Mouse (Mus musculus): ENCODE results near the gene Fam171a1. TPM values are rescaled to one million over a fixed set of nuclear protein-coding genes. Genes with fewer than 3 reads are reported as not detected.

Fam171a1 gene
- polyA plus RNA-seq, 1 experiment from 2014 or later = 62.0 TPM

DNA sequence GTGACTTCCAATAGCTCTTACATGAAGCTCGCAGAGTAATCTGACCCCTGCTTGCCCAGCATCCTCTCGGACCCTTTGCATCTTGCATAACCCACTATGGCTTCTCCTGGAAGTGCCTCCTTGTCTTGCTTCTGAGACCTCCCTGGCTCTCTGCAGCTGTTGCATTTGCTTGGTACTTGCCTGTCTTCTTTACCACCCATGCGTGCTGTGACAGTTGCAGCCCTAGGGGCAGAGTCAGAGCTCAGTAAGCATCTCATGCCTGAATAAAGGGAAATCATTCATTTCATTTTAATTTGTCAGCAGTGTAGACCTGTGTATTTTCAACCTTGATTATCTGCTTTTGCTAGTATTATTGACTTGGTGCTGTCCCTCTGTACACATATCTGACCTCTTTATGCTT, 62.7 kb downstream of the Fam171a1 start:
- H3K4me1 ChIP-seq (ENCODE audit: insufficient read depth, low read length) = peaks cover 16% of the 10 kb centered on the region; the same call in 1 of the 2 replicates
- 77% methylated on average over 3 of the region's 3 CpGs for WGBS
- H3K27me3 ChIP-seq (ENCODE audit: insufficient read depth, low read length) = no peaks in the 10 kb centered on the region
- peaks cover 7% of the 10 kb centered on the region for H3K36me3 ChIP-seq (ENCODE audit: insufficient read depth, low read length)
- H3K4me3 ChIP-seq (ENCODE audit: low read length) = no peak overlapping the region
- no peak for ATAC-seq (ENCODE audit: low FRiP score, low TSS enrichment)
- H3K4me2 ChIP-seq (replicated peaks; ENCODE audit: low read depth, low read length) = no peak overlapping the region
- no peaks in the 10 kb centered on the region for H3K9me3 ChIP-seq (ENCODE audit: low read length)
- H3K9ac ChIP-seq (replicated peaks; ENCODE audit: low read length) = 0 out of 2 replicates have a peak overlapping the region, but pooled peaks have one; percentile 16
- no peak overlapping the region for H3K27ac ChIP-seq (ENCODE audit: low read length)

DNA sequence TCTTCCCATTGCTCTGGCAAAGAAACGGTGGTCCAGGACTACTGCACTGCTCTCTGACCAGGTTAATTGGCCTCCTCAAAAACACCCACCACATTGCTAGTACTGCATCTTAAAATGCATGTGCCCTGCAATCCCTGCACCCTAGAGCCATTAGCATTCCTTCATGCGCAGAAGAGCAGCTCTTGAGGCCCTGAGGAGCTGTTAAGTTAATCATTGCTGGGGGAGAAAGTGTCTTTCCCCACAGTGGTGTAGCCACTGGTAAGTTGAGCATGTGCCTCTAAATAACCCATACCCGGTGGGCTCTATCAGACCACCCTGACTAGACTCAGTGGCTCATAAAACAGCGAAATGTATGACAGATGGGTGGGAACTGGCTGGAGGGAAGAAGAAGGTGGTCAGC, 66.5 kb downstream of the Fam171a1 start:
- Histone ChIP-seq H3K36me3 (ENCODE audit: insufficient read depth, low read length) (peaks cover 9% of the 10 kb centered on the region), H3K9me3 (ENCODE audit: low read length) (no peaks in the 10 kb centered on the region), H3K4me3 (ENCODE audit: low read length) (no peak overlapping the region), H3K27ac (ENCODE audit: low read length) (peak overlapping the region; percentile 46), H3K4me2 (replicated peaks; ENCODE audit: low read depth, low read length) (no peak overlapping the region), H3K4me1 (ENCODE audit: insufficient read depth, low read length) (peaks cover 4% of the 10 kb centered on the region; the same call in 1 of the 2 replicates), H3K27me3 (ENCODE audit: insufficient read depth, low read length) (no peaks in the 10 kb centered on the region), H3K9ac (replicated peaks; ENCODE audit: low read length) (no peak overlapping the region)
- 60% methylated on average over 4 of the region's 4 CpGs for WGBS
- peak; percentile 64 for ATAC-seq (ENCODE audit: low FRiP score, low TSS enrichment)

DNA sequence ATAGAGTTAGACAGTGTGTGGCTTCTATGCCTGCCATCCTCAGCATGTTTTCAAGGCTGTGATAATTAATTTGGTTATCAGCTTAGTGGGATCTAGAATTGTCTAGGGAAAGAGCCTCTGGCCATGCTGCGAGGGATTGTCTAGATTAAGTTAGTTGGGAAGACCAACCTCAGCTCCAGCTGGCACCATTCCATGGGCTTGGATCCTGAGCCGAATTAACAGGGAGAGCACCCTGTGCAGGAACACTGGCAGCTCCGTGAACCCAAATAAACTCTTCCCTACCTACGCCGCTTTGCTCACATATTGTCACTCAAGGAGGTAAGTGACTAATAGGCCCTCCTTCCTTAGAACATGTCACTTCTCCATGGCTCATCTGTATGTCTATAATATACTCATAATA, 69.6 kb downstream of the Fam171a1 start:
- no peak overlapping the region for H3K4me2 ChIP-seq (replicated peaks; ENCODE audit: low read depth, low read length)
- H3K36me3 ChIP-seq (ENCODE audit: insufficient read depth, low read length) = peaks cover 23% of the 10 kb centered on the region
- ATAC-seq (ENCODE audit: low FRiP score, low TSS enrichment) = no peak
- H3K27ac ChIP-seq (ENCODE audit: low read length) = no peak overlapping the region
- H3K9ac ChIP-seq (replicated peaks; ENCODE audit: low read length) = no peak overlapping the region
- 91% methylated on average over 5 of the region's 5 CpGs for WGBS
- no peak overlapping the region for H3K4me3 ChIP-seq (ENCODE audit: low read length)
- H3K9me3 ChIP-seq (ENCODE audit: low read length) = no peaks in the 10 kb centered on the region
- H3K4me1 ChIP-seq (ENCODE audit: insufficient read depth, low read length) = peaks cover 4% of the 10 kb centered on the region; the same call in 1 of the 2 replicates
- H3K27me3 ChIP-seq (ENCODE audit: insufficient read depth, low read length) = no peaks in the 10 kb centered on the region

DNA sequence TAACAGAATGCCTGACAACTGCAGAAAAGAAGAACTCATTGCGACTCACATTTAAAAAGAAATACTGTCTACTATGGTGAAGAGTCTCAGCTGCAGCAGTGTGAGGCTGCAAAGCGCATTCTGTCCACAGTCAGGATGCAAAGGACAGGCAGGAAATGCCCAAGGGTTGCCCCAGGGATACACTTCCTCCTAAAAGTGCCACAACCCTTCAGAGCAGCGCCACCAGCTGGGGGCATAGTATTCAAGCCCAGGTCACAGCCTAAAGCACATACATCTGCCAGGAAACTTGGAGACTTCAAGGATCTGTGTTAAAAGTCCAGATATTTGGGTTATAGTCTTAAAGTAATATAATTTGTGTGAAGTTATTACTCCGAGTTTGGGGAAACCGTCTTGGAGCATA, 71.3 kb downstream of the Fam171a1 start:
- no peak for ATAC-seq (ENCODE audit: low FRiP score, low TSS enrichment)
- Histone ChIP-seq H3K9ac (replicated peaks; ENCODE audit: low read length) (no peak overlapping the region), H3K27ac (ENCODE audit: low read length) (no peak overlapping the region), H3K4me1 (ENCODE audit: insufficient read depth, low read length) (peaks cover 1% of the 10 kb centered on the region; the same call in 1 of the 2 replicates), H3K9me3 (ENCODE audit: low read length) (no peaks in the 10 kb centered on the region), H3K36me3 (ENCODE audit: insufficient read depth, low read length) (peaks cover 21% of the 10 kb centered on the region), H3K27me3 (ENCODE audit: insufficient read depth, low read length) (no peaks in the 10 kb centered on the region), H3K4me2 (replicated peaks; ENCODE audit: low read depth, low read length) (no peak overlapping the region), H3K4me3 (ENCODE audit: low read length) (no peak overlapping the region)
- 73% methylated on average over 5 of the region's 5 CpGs for WGBS

DNA sequence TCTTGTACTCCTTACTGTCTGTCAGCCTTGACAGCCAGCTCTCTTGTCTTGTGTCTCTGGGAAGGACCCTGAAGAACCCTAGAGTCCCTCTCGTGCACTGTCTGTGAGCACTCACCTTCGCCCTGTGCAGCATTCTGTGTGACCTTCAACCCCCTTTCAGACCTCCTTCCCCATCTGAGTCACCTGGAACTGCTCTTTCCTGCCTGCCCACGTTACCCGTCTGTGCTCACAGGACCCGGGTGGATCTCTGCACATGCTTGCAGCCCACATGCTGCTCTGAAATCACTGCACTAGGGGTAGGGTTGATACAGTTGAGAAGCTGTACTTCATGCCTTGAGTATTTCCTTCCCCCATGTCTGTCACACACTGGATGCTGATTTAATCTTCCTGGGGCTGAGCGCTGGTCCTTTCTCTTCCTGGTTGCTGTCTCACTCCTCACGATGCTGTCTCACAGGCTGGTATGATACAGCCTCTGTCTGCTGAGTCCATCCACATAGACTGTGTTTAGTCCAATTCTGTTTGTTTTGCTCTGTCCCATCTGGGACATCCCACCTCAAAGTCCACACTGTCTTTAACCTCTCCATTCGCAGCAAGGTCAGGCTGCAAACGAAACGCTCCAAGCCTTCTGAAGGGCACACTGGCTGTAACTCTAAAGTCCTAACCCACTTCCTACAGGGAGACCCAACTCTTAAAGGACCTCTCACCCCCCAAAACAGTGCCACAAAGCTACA, 74.9 kb downstream of the Fam171a1 start:
- ATAC-seq (ENCODE audit: low FRiP score, low TSS enrichment) = peak; percentile 35; the same call in 1 of the 2 replicates

DNA sequence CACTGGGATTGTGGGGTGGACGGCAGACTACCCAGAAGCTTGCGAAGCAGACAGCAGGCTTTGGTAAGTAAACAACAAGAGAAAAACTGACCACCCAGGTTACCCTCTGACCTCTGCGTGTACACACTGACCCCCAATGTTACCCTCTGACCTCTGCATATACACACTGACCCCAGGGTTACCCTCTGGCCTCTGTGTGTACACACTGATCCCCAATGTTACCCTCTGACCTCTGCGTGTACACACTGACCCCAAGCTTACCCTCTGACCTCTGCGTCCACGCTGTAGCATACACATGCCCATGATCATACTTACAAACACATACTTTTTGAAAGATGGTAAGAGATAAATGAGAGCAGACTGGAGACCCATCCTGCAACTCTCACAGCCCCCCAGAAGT, 77.1 kb downstream of the Fam171a1 start:
- no peaks in the 10 kb centered on the region for H3K27me3 ChIP-seq (ENCODE audit: insufficient read depth, low read length)
- no peak overlapping the region for H3K27ac ChIP-seq (ENCODE audit: low read length)
- H3K4me1 ChIP-seq (ENCODE audit: insufficient read depth, low read length) = peaks cover 4% of the 10 kb centered on the region; the same call in 1 of the 2 replicates
- H3K9ac ChIP-seq (replicated peaks; ENCODE audit: low read length) = no peak overlapping the region
- peaks cover 32% of the 10 kb centered on the region for H3K36me3 ChIP-seq (ENCODE audit: insufficient read depth, low read length)
- no peak overlapping the region for H3K4me3 ChIP-seq (ENCODE audit: low read length)
- no peaks in the 10 kb centered on the region for H3K9me3 ChIP-seq (ENCODE audit: low read length)
- no peak for ATAC-seq (ENCODE audit: low FRiP score, low TSS enrichment)
- 82% methylated on average over 6 of the region's 6 CpGs for WGBS
- H3K4me2 ChIP-seq (replicated peaks; ENCODE audit: low read depth, low read length) = no peak overlapping the region

More for the DNA sequence above, 74.9 kb downstream of the Fam171a1 start:
- Histone ChIP-seq H3K27ac (ENCODE audit: low read length) (no peak overlapping the region), H3K4me2 (replicated peaks; ENCODE audit: low read depth, low read length) (no peak overlapping the region), H3K36me3 (ENCODE audit: insufficient read depth, low read length) (peaks cover 25% of the 10 kb centered on the region), H3K4me1 (ENCODE audit: insufficient read depth, low read length) (no peaks in the 10 kb centered on the region), H3K4me3 (ENCODE audit: low read length) (no peak overlapping the region), H3K27me3 (ENCODE audit: insufficient read depth, low read length) (no peaks in the 10 kb centered on the region), H3K9me3 (ENCODE audit: low read length) (no peaks in the 10 kb centered on the region), H3K9ac (replicated peaks; ENCODE audit: low read length) (no peak overlapping the region)
- 80% methylated on average over 10 of the region's 10 CpGs for WGBS

DNA sequence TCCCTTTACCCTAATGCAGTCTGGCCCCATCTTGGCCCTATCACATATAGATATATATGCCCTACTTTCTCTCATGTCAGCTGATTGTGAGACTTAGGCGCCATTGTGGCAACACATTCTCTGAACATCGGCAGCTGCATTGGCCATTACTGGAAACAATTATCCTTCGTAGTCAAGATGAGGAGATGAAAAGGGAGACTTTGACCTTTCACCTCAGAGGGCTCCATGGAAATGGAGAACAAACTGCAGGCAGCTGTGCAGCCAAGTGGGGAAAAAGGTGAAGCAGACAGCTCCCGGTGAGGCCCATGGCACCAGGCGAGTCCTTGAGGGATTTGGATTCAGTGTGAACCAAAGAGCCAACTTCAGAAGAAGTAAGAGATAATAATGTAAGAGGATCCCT, 81.5 kb downstream of the Fam171a1 start:
- H3K27me3 ChIP-seq (ENCODE audit: insufficient read depth, low read length) = no peaks in the 10 kb centered on the region
- WGBS = 40% methylated on average over 5 of the region's 5 CpGs
- H3K4me2 ChIP-seq (replicated peaks; ENCODE audit: low read depth, low read length) = no peak overlapping the region
- H3K4me1 ChIP-seq (ENCODE audit: insufficient read depth, low read length) = peaks cover 4% of the 10 kb centered on the region; the same call in 1 of the 2 replicates
- H3K9ac ChIP-seq (replicated peaks; ENCODE audit: low read length) = no peak overlapping the region
- no peak overlapping the region for H3K27ac ChIP-seq (ENCODE audit: low read length)
- H3K36me3 ChIP-seq (ENCODE audit: insufficient read depth, low read length) = peaks cover 49% of the 10 kb centered on the region
- no peak overlapping the region for H3K4me3 ChIP-seq (ENCODE audit: low read length)
- no peak for ATAC-seq (ENCODE audit: low FRiP score, low TSS enrichment)
- H3K9me3 ChIP-seq (ENCODE audit: low read length) = no peaks in the 10 kb centered on the region

DNA sequence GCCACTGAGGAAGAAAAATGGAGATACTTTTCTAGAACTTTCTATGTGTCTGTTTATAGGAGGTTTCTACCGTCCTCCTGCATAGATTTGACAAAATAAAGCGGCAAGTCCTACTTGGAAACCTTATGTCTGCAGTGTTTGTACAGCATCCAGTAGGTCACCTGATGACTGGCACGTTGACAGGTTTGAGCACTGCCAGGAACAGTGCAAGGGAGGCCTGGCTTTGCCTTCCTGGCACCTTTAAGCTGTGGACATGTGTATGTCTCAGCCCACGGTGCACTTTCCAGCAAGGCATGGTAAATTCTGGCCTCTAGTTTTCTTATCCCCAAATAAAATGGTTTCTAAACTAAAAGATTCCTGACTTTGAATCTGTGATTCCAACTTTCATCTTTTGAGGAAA, 86.4 kb downstream of the Fam171a1 start:
- no peak for ATAC-seq (ENCODE audit: low FRiP score, low TSS enrichment)
- Histone ChIP-seq H3K4me2 (replicated peaks; ENCODE audit: low read depth, low read length) (no peak overlapping the region), H3K9ac (replicated peaks; ENCODE audit: low read length) (no peak overlapping the region), H3K4me1 (ENCODE audit: insufficient read depth, low read length) (peaks cover 2% of the 10 kb centered on the region; the same call in 1 of the 2 replicates), H3K4me3 (ENCODE audit: low read length) (no peak overlapping the region), H3K27ac (ENCODE audit: low read length) (no peak overlapping the region), H3K27me3 (ENCODE audit: insufficient read depth, low read length) (no peaks in the 10 kb centered on the region), H3K9me3 (ENCODE audit: low read length) (no peaks in the 10 kb centered on the region), H3K36me3 (ENCODE audit: insufficient read depth, low read length) (peaks cover 52% of the 10 kb centered on the region)
- 90% methylated on average over 4 of the region's 4 CpGs for WGBS

DNA sequence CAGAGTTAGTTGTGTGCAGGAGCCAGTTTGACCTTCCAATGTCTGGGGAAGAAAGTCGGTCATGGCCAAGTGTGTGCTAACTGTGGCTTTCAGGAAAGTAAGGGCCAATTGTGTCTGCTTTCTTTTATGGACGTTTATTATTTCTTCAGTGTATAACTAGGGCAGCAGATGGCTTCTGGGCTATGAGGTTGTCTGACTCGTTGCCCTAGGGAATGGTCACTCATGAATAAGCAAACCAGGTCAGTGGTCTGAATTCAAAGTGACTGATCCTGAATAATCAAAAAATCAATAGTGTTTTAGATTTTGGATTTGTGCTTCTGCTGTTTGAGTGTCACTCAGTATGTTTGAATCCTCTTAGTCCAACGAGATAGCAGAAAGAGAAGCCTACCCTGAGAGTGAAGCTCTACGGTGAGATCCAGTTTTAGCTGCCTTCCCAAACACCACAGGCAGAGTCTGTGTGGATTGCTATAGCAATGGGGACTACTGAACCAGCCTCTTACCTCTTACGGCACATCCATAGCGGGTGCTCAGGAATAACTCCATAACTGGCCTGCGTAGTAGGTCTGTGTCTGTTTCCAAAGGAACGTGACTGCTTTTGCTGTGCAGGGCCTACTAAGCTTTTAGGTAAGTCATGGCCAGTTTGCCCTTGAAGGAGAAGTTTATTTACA, 93.1 kb downstream of the Fam171a1 start:
- WGBS = 90% methylated on average over 9 of the region's 9 CpGs
- Histone ChIP-seq H3K27ac (ENCODE audit: low read length) (no peak overlapping the region), H3K9ac (replicated peaks; ENCODE audit: low read length) (no peak overlapping the region), H3K9me3 (ENCODE audit: low read length) (no peaks in the 10 kb centered on the region), H3K27me3 (ENCODE audit: insufficient read depth, low read length) (no peaks in the 10 kb centered on the region), H3K4me1 (ENCODE audit: insufficient read depth, low read length) (no peaks in the 10 kb centered on the region), H3K36me3 (ENCODE audit: insufficient read depth, low read length) (peaks cover 29% of the 10 kb centered on the region), H3K4me2 (replicated peaks; ENCODE audit: low read depth, low read length) (no peak overlapping the region), H3K4me3 (ENCODE audit: low read length) (no peak overlapping the region)
- no peak for ATAC-seq (ENCODE audit: low FRiP score, low TSS enrichment)

DNA sequence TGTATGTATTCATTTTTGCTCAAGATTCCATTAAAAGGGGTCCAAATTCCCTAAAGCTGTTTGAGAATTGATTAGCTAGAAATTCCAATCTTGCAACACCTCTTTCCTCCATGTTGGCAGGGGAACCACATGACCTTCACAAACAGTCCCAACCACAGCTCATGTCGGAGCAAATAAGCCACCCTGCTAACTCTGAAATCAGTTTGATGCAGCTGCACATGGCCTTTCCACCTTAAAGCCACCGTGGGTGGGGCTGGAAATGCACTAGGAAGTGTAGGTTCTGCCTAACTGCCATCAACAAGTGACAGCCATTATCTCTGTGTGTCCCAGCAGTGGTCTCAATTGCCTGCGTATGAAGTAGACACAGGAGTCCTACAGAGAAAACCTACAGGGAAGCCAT, 101.5 kb downstream of the Fam171a1 start:
- 79% methylated on average over 3 of the region's 3 CpGs for WGBS

More for the DNA sequence above, 101.5 kb downstream of the Fam171a1 start:
- no peak overlapping the region for H3K27ac ChIP-seq (ENCODE audit: low read length)
- no peak for ATAC-seq (ENCODE audit: low FRiP score, low TSS enrichment)
- H3K27me3 ChIP-seq (ENCODE audit: insufficient read depth, low read length) = no peaks in the 10 kb centered on the region
- no peak overlapping the region for H3K4me3 ChIP-seq (ENCODE audit: low read length)
- H3K4me1 ChIP-seq (ENCODE audit: insufficient read depth, low read length) = 0 out of 2 replicates have a peak, but pooled peaks cover 5% of the 10 kb centered on the region
- no peak overlapping the region for H3K9ac ChIP-seq (replicated peaks; ENCODE audit: low read length)
- no peaks in the 10 kb centered on the region for H3K9me3 ChIP-seq (ENCODE audit: low read length)
- H3K4me2 ChIP-seq (replicated peaks; ENCODE audit: low read depth, low read length) = no peak overlapping the region
- peaks cover 5% of the 10 kb centered on the region for H3K36me3 ChIP-seq (ENCODE audit: insufficient read depth, low read length)
